Comparison of ENCODE assay signal across 8 mouse cellular contexts in the genomic region with DNA sequence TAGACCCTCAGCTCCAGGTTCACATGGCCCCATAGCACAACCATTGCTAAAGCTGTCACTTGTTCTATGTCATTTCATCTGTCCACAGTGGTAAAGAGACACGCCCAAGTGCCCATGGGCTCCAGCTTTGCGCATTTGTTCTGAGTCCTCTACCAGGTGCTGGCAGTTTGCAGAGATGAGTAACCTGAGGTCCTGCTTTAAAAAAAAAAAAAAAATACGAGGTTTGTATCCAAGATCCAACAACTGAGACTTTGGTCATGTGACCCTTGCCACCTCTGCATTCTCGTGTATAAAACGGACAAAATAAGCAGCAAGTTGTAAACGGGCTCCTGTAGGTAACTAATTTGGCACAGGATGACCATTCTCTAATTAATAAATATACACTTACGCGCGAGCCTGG.
DNase-seq lines count a peak whose midpoint lies in the region; ATAC-seq and TF ChIP-seq lines count a peak whose summit lies in the region.

No protein-coding gene starts in this region.

- H3K4me2 ChIP-seq in forebrain, embryonic 15.5 days (replicated peaks): peak overlapping the region; percentile 82
- peak overlapping the region; percentile 67 for H3K4me2 ChIP-seq in liver, embryonic 14.5 days (ENCODE audit: low read depth)
- peak overlapping the region; percentile 51 for H3K4me2 ChIP-seq in stomach, postnatal 0 days (replicated peaks; ENCODE audit: low read depth)

- H3K9ac ChIP-seq in forebrain, embryonic 15.5 days (replicated peaks): peak overlapping the region; percentile 51
- no peak overlapping the region for H3K9ac ChIP-seq in liver, embryonic 14.5 days (replicated peaks)
- peak overlapping the region; percentile 23; the same call in 1 of the 2 replicates for H3K9ac ChIP-seq in stomach, postnatal 0 days (ENCODE audit: low read length)

- H3K9me3 ChIP-seq in forebrain, embryonic 15.5 days: no peaks in the 10 kb centered on the region
- no peaks in the 10 kb centered on the region for H3K9me3 ChIP-seq in liver, embryonic 14.5 days (ENCODE audit: control insufficient read depth, low read length)
- no peaks in the 10 kb centered on the region for H3K9me3 ChIP-seq in stomach, postnatal 0 days (ENCODE audit: control insufficient read depth, low read length)

- no peak for TF ChIP-seq EP300 in liver, embryonic 14.5 days (IDR thresholded peaks at IDR 0.05; ENCODE audit: low read depth)
- TF ChIP-seq EP300 in stomach, postnatal 0 days (optimal IDR thresholded peaks at IDR 0.05): no peak

- H3K27ac ChIP-seq in thymus, adult 2 months (ENCODE audit: control insufficient read depth, insufficient read depth, low read length): no peak overlapping the region
- no peak overlapping the region for H3K27ac ChIP-seq in forebrain, embryonic 15.5 days (replicated peaks)
- H3K27ac ChIP-seq in liver, embryonic 14.5 days: no peak overlapping the region
- peak overlapping the region; percentile 86 for H3K27ac ChIP-seq in stomach, postnatal 0 days (replicated peaks)

- TF ChIP-seq POLR2A in thymus, adult 2 months (IDR thresholded peaks at IDR 0.05; ENCODE audit: control insufficient read depth, extremely low read depth, insufficient read depth, low read length, poor library complexity): no peak

- no peak for TF ChIP-seq CTCF in thymus, adult 2 months (IDR thresholded peaks at IDR 0.05; ENCODE audit: borderline replicate concordance, control insufficient read depth, extremely low read depth, insufficient read depth, low read length, poor library complexity)
- no peak for TF ChIP-seq CTCF in liver, embryonic 14.5 days (IDR thresholded peaks at IDR 0.05; ENCODE audit: low read depth)
- no peak for TF ChIP-seq CTCF in stomach, postnatal 0 days (IDR thresholded peaks at IDR 0.05; ENCODE audit: low read depth)

- DNase-seq in thymus, adult 2 months: no peak
- no peak for DNase-seq in thymus, postnatal 10 days (ENCODE audit: low spot score in 2 of 2)
- DNase-seq in liver, embryonic 14.5 days (ENCODE audit: low read depth in 3 of 3, low spot score in 3 of 3): no peak
- no peak for DNase-seq in stomach, postnatal 0 days (ENCODE audit: low spot score)
- no peak for DNase-seq in c-Kit-positive CD71-positive TER-119-positive erythroid progenitor cells, embryonic 14.5 days (ENCODE audit: low spot score)

- H3K27me3 ChIP-seq in thymus, adult 2 months (ENCODE audit: control insufficient read depth, insufficient read depth, low read length): no peaks in the 10 kb centered on the region
- no peaks in the 10 kb centered on the region; the same call in 1 of the 2 replicates for H3K27me3 ChIP-seq in forebrain, embryonic 15.5 days
- no peaks in the 10 kb centered on the region for H3K27me3 ChIP-seq in liver, embryonic 14.5 days (ENCODE audit: control insufficient read depth, insufficient read depth, low read length)
- H3K27me3 ChIP-seq in stomach, postnatal 0 days (ENCODE audit: control insufficient read depth, insufficient read depth, low read length): no peaks in the 10 kb centered on the region

- ATAC-seq in forebrain, embryonic 15.5 days (replicated peaks): no peak
- no peak for ATAC-seq in liver, embryonic 14.5 days (ENCODE audit: insufficient read depth)
- ATAC-seq in stomach, postnatal 0 days (ENCODE audit: low FRiP score, low TSS enrichment): no peak
- no peak for ATAC-seq in inflammation-experienced regulatory T-cells, adult 6 months
- no peak for ATAC-seq in erythroid progenitor cell, adult 5-6 weeks (replicated peaks; ENCODE audit: low FRiP score, poor library complexity, severe bottlenecking)

- 23% methylated on average over 9 of the region's 9 CpGs for WGBS in thymus, adult 2 months
- 39% methylated on average over 9 of the region's 9 CpGs for WGBS in forebrain, embryonic 15.5 days
- WGBS in liver, embryonic 14.5 days (ENCODE audit: insufficient replicate concordance): 23% methylated on average over 9 of the region's 9 CpGs
- 35% methylated on average over 9 of the region's 9 CpGs for WGBS in stomach, postnatal 0 days

- peak overlapping the region; percentile 62 for H3K4me3 ChIP-seq in thymus, adult 2 months (ENCODE audit: control insufficient read depth, insufficient read depth, low read length)
- peak overlapping the region; percentile 44 for H3K4me3 ChIP-seq in forebrain, embryonic 15.5 days
- peak overlapping the region in 1 of 2 experiments; percentile 48; a peak in 2 of 4 replicates for H3K4me3 ChIP-seq in liver, embryonic 14.5 days (ENCODE audit: insufficient read depth in 1 of 2, low read depth in 2 of 2, low read length in 2 of 2)
- peak overlapping the region; percentile 19 for H3K4me3 ChIP-seq in stomach, postnatal 0 days (ENCODE audit: low read depth, low read length)

- peaks cover 45% of the 10 kb centered on the region for H3K4me1 ChIP-seq in thymus, adult 2 months (replicated peaks; ENCODE audit: control insufficient read depth, insufficient read depth, low read length)
- H3K4me1 ChIP-seq in forebrain, embryonic 15.5 days: peaks cover 14% of the 10 kb centered on the region
- peaks cover 0 to 27% of the 10 kb centered on the region in 2 experiments for H3K4me1 ChIP-seq in liver, embryonic 14.5 days (replicated peaks; ENCODE audit: control insufficient read depth in 2 of 2, insufficient read depth in 2 of 2, low read length in 1 of 2)
- peaks cover 10% of the 10 kb centered on the region for H3K4me1 ChIP-seq in stomach, postnatal 0 days (replicated peaks; ENCODE audit: control insufficient read depth, insufficient read depth)

- H3K36me3 ChIP-seq in thymus, adult 2 months (ENCODE audit: control insufficient read depth, insufficient read depth, low read length): no peaks in the 10 kb centered on the region
- no peaks in the 10 kb centered on the region for H3K36me3 ChIP-seq in forebrain, embryonic 15.5 days
- H3K36me3 ChIP-seq in liver, embryonic 14.5 days (replicated peaks; ENCODE audit: control insufficient read depth, insufficient read depth, low read depth): no peaks in the 10 kb centered on the region
- H3K36me3 ChIP-seq in stomach, postnatal 0 days (ENCODE audit: control insufficient read depth, insufficient read depth, low read length): no peaks in the 10 kb centered on the region
